Mouse (Mus musculus) midbrain, postnatal 0 days (tissue): ENCODE data around the gene Sfmbt2. TPM values are rescaled to one million over a fixed set of nuclear protein-coding genes. Genes with fewer than 3 reads are reported as not detected.

Experiments
- ATAC-seq: fragments of 200-750 bp; cut with Nextera tagmentation; 2 replicates; pipeline ENCODE4 v1.8.0; 2017; ENCODE audit warnings: moderate number of reproducible peaks, mild to moderate bottlenecking, moderate TSS enrichment, moderate library complexity; ENCODE audit not compliant: low FRiP score
- DNase-seq: peaks from one replicate; pipeline ENCODE4 v3.0.0-alpha.2; 2015; ENCODE audit warnings: low spot score
- H3K27ac ChIP-seq: fragments of 300-500 bp; sonication (generic); 2 replicates; pipeline ENCODE4 v1.5.1; 2014; ENCODE audit warnings: low read depth, mild to moderate bottlenecking, low read length, mixed read lengths
- H3K27me3 ChIP-seq: fragments of 300-500 bp; sonication (generic); 2 replicates; pipeline ENCODE4 v1.6.1; 2014; ENCODE audit warnings: low read length, control low read depth, mixed read lengths; ENCODE audit not compliant: insufficient read depth
- H3K36me3 ChIP-seq: fragments of 300-500 bp; sonication (generic); 2 replicates; pipeline ENCODE4 v1.6.1; 2014; ENCODE audit warnings: low read length, control low read depth, mixed read lengths; ENCODE audit not compliant: insufficient read depth
- H3K4me1 ChIP-seq: fragments of 300-500 bp; sonication (generic); 2 replicates; pipeline ENCODE4 v1.6.1; 2014; ENCODE audit warnings: mild to moderate bottlenecking, control low read depth, antibody characterized with exemption, low read length, mixed read lengths; ENCODE audit not compliant: insufficient read depth
- H3K4me2 ChIP-seq: fragments of 300-500 bp; sonication (generic); 2 replicates; pipeline ENCODE4 v1.6.1; 2014; ENCODE audit warnings: low read depth, mild to moderate bottlenecking, low read length, mixed read lengths; ENCODE audit not compliant: poor library complexity, severe bottlenecking
- H3K4me3 ChIP-seq: fragments of 300-500 bp; sonication (generic); 2 replicates; pipeline ENCODE4 v1.5.1; 2014; ENCODE audit warnings: low read depth, mild to moderate bottlenecking, low read length, moderate library complexity
- H3K9ac ChIP-seq: fragments of 300-500 bp; sonication (generic); replicated peaks from 2 replicates; pipeline ENCODE4 v1.6.1; 2014; ENCODE audit warnings: mild to moderate bottlenecking, low read length, moderate library complexity, mixed read lengths; ENCODE audit not compliant: poor library complexity, severe bottlenecking
- H3K9me3 ChIP-seq: fragments of 300-500 bp; sonication (generic); 2 replicates; pipeline ENCODE4 v1.6.1; 2016; ENCODE audit warnings: low read length, control low read depth
- CTCF ChIP-seq: IDR thresholded peaks from 2 replicates; pipeline ENCODE4 v1.5.1; 2016; ENCODE audit warnings: antibody characterized with exemption, mild to moderate bottlenecking
- WGBS: fragments of 180-500 bp; shearing (Covaris S2); extraction: QIAGEN DNeasy Blood & Tissue Kit; methylation state at CpG from one replicate; pipeline ENCODE4 v1.1.7; 2014; 5-methylcytosine and 5-hydroxymethylcytosine counted together
- polyA plus RNA-seq: library from polyadenylated mRNA; unstranded; fragments of >200 nt; fragmentation: Nextera tagmentation; extraction: Ambion mirVana; gene quantifications from 2 replicates; pipeline ENCODE4 v1.2.1, GENCODE M21; 2015
- total RNA-seq: library from RNA; depleted of rRNA; stranded (reverse); fragments of >200 nt; gene quantifications from 2 replicates; pipeline ENCODE4 v1.2.3, GENCODE M21; 2014; rRNA removed

Sfmbt2 gene
- total RNA-seq (5.5 and 8.2 TPM in 2 replicates), polyA plus RNA-seq (4.6 and 5.3 TPM in 2 replicates)

DNA sequence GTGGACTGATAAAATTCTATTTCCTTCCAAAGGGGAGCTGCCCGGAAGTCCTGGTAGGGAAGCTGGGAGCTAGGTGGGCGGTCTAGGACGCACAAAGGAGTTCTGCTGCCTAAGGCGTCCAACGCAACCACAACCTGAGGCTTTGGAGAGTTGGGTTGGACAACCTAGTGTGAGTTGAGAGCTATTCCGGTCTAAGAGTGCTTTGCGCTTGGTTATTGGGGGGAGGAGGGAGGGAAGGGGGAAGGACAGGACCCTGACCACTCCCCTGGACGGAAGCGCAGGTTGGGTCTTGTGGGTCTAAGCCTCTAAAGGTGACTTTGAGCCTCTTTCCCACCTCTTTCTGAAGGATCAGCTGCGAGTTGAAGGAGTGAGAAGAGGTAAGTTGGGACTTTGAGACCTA is at the start of gene Sfmbt2:
Sfmbt2 (plus strand) TSS at position 335 of the 400 bp plus-strand sequence.
- H3K4me3 ChIP-seq = no peak within 1 kb of the TSS
- no peaks in the 10 kb centered on the region for H3K36me3 ChIP-seq
- peaks cover 34% of the 10 kb centered on the region for H3K27me3 ChIP-seq
- no peak within 1 kb of the TSS for H3K4me2 ChIP-seq
- no peaks in the 10 kb centered on the region for H3K9me3 ChIP-seq
- H3K9ac ChIP-seq = no peak within 1 kb of the TSS
- no peak for DNase-seq
- no peak for ATAC-seq
- 2% methylated on average over 10 of the region's 10 CpGs for WGBS
- no peak within 1 kb of the TSS for H3K27ac ChIP-seq
- TF ChIP-seq CTCF = no peak
- 0 out of 2 replicates have a peak, but pooled peaks cover 3% of the 10 kb centered on the region for H3K4me1 ChIP-seq

DNA sequence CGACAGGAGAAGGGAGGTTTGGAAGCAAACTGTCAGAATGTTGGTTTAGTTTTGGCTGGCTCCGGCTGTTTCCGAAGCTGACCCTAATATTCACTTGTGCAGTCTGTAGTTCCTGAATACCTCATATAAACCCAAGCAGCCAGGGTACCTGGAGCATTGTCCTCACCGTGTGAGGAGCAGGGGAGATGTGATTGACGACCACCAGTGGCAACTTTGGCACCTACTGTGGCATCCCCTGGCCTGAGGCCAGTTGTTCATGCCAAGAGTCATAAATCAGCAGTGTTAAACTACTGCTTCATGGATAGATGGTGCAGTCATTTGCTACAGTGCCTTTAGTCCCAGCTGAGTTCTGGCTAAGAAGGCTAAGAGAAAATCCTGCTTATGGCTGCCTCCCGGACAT is 49.2 kb upstream of the Sfmbt2 start:
- H3K9ac ChIP-seq = no peak overlapping the region
- no peak for ATAC-seq
- TF ChIP-seq CTCF = no peak
- no peak overlapping the region for H3K4me3 ChIP-seq
- no peaks in the 10 kb centered on the region for H3K36me3 ChIP-seq
- no peaks in the 10 kb centered on the region for H3K27me3 ChIP-seq
- H3K4me2 ChIP-seq = no peak overlapping the region
- DNase-seq = peak; percentile 72
- no peak overlapping the region for H3K27ac ChIP-seq
- WGBS = 67% methylated on average over 6 of the region's 6 CpGs
- H3K9me3 ChIP-seq = no peaks in the 10 kb centered on the region
- H3K4me1 ChIP-seq = no peaks in the 10 kb centered on the region

DNA sequence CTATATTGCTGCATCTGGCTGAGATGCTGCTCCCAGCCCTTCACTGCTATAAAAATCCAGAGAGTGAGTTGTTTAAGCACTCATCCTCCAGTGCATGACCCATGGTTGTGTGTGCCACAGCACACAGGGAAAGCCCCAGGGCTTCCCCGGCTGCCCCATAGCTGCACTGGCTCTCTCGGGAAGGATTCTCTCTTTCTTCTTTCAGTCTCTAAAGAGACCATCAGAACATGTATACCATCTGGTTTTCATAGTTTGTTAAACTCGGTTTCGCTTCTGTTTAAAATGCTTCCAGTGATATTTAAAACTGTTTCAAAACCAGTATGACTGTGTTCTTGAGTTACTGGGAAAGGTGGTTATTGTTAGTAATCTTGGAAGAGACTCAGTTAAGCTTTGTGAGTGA is 47.1 kb upstream of the Sfmbt2 start:
- DNase-seq (no peak), ATAC-seq (no peak)
- Histone ChIP-seq H3K27me3 (no peaks in the 10 kb centered on the region), H3K4me3 (no peak overlapping the region), H3K9me3 (no peaks in the 10 kb centered on the region), H3K9ac (no peak overlapping the region), H3K27ac (no peak overlapping the region), H3K4me2 (no peak overlapping the region), H3K36me3 (no peaks in the 10 kb centered on the region), H3K4me1 (no peaks in the 10 kb centered on the region)
- WGBS = 88% methylated on average over 4 of the region's 4 CpGs
- no peak for TF ChIP-seq CTCF

- no peak for DNase-seq
- WGBS = 86% methylated on average over 4 of the region's 4 CpGs
- Histone ChIP-seq H3K36me3 (no peaks in the 10 kb centered on the region), H3K4me1 (no peaks in the 10 kb centered on the region), H3K4me2 (no peak overlapping the region), H3K27me3 (no peaks in the 10 kb centered on the region), H3K9me3 (no peaks in the 10 kb centered on the region), H3K9ac (no peak overlapping the region), H3K4me3 (no peak overlapping the region), H3K27ac (no peak overlapping the region)
- no peak for ATAC-seq
- TF ChIP-seq CTCF = no peak
Measured at GRCm38 (mm10) chr2:10324980-10325379, 45.3 kb upstream of the Sfmbt2 start.

DNA sequence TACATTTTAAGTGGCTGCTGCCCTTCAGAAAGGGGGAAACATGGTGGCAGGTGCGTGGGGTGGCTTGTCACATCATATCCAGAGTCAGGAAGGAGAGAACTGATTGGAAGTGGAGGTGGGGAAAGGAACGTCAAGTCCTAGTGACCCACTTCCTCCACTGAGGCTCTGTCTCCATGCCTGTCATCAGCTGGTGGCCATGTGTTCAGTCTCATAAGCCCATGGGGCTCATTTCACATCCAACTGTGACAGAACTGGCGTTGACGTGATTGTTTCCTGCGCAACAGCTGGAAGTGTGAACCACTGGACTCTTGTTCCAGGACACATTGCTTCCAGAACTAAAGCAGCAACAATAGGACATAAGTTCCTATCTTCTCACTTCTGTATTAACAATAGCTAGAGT is 40.1 kb upstream of the Sfmbt2 start:
- Histone ChIP-seq H3K9ac (no peak overlapping the region), H3K36me3 (no peaks in the 10 kb centered on the region), H3K4me1 (no peaks in the 10 kb centered on the region), H3K9me3 (no peaks in the 10 kb centered on the region), H3K4me3 (no peak overlapping the region), H3K27me3 (no peaks in the 10 kb centered on the region), H3K4me2 (no peak overlapping the region), H3K27ac (no peak overlapping the region)
- DNase-seq = no peak
- no peak for ATAC-seq
- TF ChIP-seq CTCF = no peak
- 89% methylated on average over 5 of the region's 5 CpGs for WGBS

DNA sequence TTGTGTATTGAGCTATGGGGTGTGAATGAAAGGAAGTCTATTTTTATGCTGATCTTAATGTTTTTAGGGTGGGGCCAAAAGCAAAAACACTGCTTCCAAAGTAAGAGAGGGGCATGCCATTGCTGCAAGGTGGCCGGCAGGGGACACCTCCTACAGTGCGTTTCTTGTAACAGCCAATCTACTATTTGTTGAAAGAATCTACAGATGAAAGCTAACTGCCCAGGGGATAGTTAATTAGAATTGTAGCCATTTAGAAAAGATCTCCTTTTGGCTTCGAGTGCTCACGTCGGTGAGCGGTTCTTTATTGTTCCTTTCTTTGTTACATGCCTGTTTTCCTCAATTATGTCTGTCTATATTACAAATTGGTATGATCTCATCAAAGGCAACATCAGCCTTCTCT is 36.0 kb upstream of the Sfmbt2 start:
- no peaks in the 10 kb centered on the region for H3K36me3 ChIP-seq
- ATAC-seq (no peak), DNase-seq (no peak)
- H3K4me1 ChIP-seq = no peaks in the 10 kb centered on the region
- no peak for TF ChIP-seq CTCF
- no peak overlapping the region for H3K4me2 ChIP-seq
- H3K9me3 ChIP-seq = no peaks in the 10 kb centered on the region
- WGBS = 11% methylated on average over 6 of the region's 6 CpGs
- no peak overlapping the region for H3K27ac ChIP-seq
- H3K9ac ChIP-seq = no peak overlapping the region
- H3K27me3 ChIP-seq = no peaks in the 10 kb centered on the region
- H3K4me3 ChIP-seq = no peak overlapping the region
